Comparison of ENCODE assay signal across 19 mouse cellular contexts in genomic region chr8:13756480-13756879, GRCm38 (mm10). TPM values are rescaled to one million over a fixed set of nuclear protein-coding genes. Genes with fewer than 3 reads are reported as not detected.
DNase-seq lines count a peak whose midpoint lies in the region; ATAC-seq and TF ChIP-seq lines count a peak whose summit lies in the region.
"Had no signal": no experiment of that assay in that cellular context is flagged by ENCODE, and none has a peak within 500 bp of the region (broad histone marks: within the 10 kb centered on the region; RNA-seq: fewer than 3 reads in every experiment).

No protein-coding gene starts in this region.

- no peak for TF ChIP-seq POLR2A in brain, embryonic 14.5 days (IDR thresholded peaks at IDR 0.05; ENCODE audit: borderline replicate concordance, extremely low read depth, insufficient read depth, insufficient read length, poor library complexity, severe bottlenecking)
- TF ChIP-seq POLR2A in limb, embryonic 14.5 days (IDR thresholded peaks at IDR 0.05; ENCODE audit: borderline replicate concordance, extremely low read depth, insufficient read depth, insufficient read length): no peak

- WGBS in heart, embryonic 13.5 days: 60% methylated on average over 7 of the region's 7 CpGs
- 67% methylated on average over 7 of the region's 7 CpGs for WGBS in limb, embryonic 13.5 days
- 86% methylated on average over 7 of the region's 7 CpGs for WGBS in limb, embryonic 10.5 days
- 69% methylated on average over 7 of the region's 7 CpGs for WGBS in limb, embryonic 14.5 days

- no peak for ATAC-seq in heart, embryonic 13.5 days (ENCODE audit: extremely low read depth, insufficient number of reproducible peaks, low FRiP score, low TSS enrichment)
- no peak for ATAC-seq in limb, embryonic 13.5 days (ENCODE audit: low FRiP score, low read depth)
- no peak for ATAC-seq in limb, embryonic 14.5 days (ENCODE audit: low FRiP score, low read depth)

- peaks cover 12% of the 10 kb centered on the region for H3K36me3 ChIP-seq in heart, embryonic 13.5 days
- H3K36me3 ChIP-seq in limb, embryonic 13.5 days: peaks cover 15% of the 10 kb centered on the region
- H3K36me3 ChIP-seq in limb, embryonic 10.5 days: peaks cover 24% of the 10 kb centered on the region
- peaks cover 12% of the 10 kb centered on the region for H3K36me3 ChIP-seq in limb, embryonic 14.5 days (ENCODE audit: control insufficient read depth, insufficient read depth, low read length)

- H3K4me3 ChIP-seq in heart, embryonic 13.5 days: no peak overlapping the region; the same call in 1 of the 2 replicates
- no peak overlapping the region for H3K4me3 ChIP-seq in limb, embryonic 13.5 days
- no peak overlapping the region for H3K4me3 ChIP-seq in limb, embryonic 10.5 days
- no peak overlapping the region for H3K4me3 ChIP-seq in limb, embryonic 14.5 days (replicated peaks; ENCODE audit: low read length)

- peak overlapping the region; percentile 96; the same call in 1 of the 2 replicates for H3K4me2 ChIP-seq in heart, embryonic 13.5 days
- 0 out of 2 replicates have a peak overlapping the region, but pooled peaks have one; percentile 7 for H3K4me2 ChIP-seq in limb, embryonic 13.5 days (replicated peaks)
- 0 out of 2 replicates have a peak overlapping the region, but pooled peaks have one; percentile 76 for H3K4me2 ChIP-seq in limb, embryonic 14.5 days (replicated peaks; ENCODE audit: low read depth, low read length, severe bottlenecking)

- no peaks in the 10 kb centered on the region for H3K27me3 ChIP-seq in heart, embryonic 13.5 days (replicated peaks)
- H3K27me3 ChIP-seq in limb, embryonic 13.5 days: no peaks in the 10 kb centered on the region
- no peaks in the 10 kb centered on the region for H3K27me3 ChIP-seq in limb, embryonic 10.5 days (ENCODE audit: low read depth, poor library complexity, severe bottlenecking)
- H3K27me3 ChIP-seq in limb, embryonic 14.5 days (ENCODE audit: control insufficient read depth, insufficient read depth, low read length): no peaks in the 10 kb centered on the region

- TF ChIP-seq CTCF in brain, embryonic 14.5 days (IDR thresholded peaks at IDR 0.05; ENCODE audit: borderline replicate concordance, extremely low read depth, insufficient read depth, insufficient read length): no peak

- no peak overlapping the region for H3K9ac ChIP-seq in heart, embryonic 13.5 days
- H3K9ac ChIP-seq in limb, embryonic 13.5 days: no peak overlapping the region
- H3K9ac ChIP-seq in limb, embryonic 14.5 days (ENCODE audit: low read depth, low read length, severe bottlenecking): no peak overlapping the region

- H3K9me3 ChIP-seq in heart, embryonic 13.5 days: no peaks in the 10 kb centered on the region
- no peaks in the 10 kb centered on the region for H3K9me3 ChIP-seq in limb, embryonic 13.5 days
- no peaks in the 10 kb centered on the region for H3K9me3 ChIP-seq in limb, embryonic 10.5 days (replicated peaks)
- no peaks in the 10 kb centered on the region for H3K9me3 ChIP-seq in limb, embryonic 14.5 days (ENCODE audit: control insufficient read depth, low read length)
- H3K9me3 ChIP-seq: liver, embryonic 15.5 days had no signal

- DNase-seq in heart, postnatal 25 days (ENCODE audit: low spot score): no peak
- no peak for DNase-seq in limb, embryonic 10.5 days (ENCODE audit: low spot score)
- DNase-seq in brain, embryonic 14.5 days (ENCODE audit: low read depth): peak; percentile 9
- no peak for DNase-seq in limb, embryonic 14.5 days (ENCODE audit: low spot score)
- DNase-seq in right cerebral cortex, adult 18-20 months: no peak
- DNase-seq: cerebellum, postnatal 10 days; embryo, embryonic 11 days; kidney, postnatal 14 days; left cerebral cortex, postnatal 4 days; thymus, postnatal 4 days had no signal

- intact Hi-C loops in heart, postnatal 25 days (cut with DNase I): loop anchor here (2.0 kb wide), 1 partner anchor 30 kb away; no protein-coding TSS in a partner anchor

- no peak overlapping the region for H3K27ac ChIP-seq in heart, embryonic 13.5 days (replicated peaks)
- no peak overlapping the region for H3K27ac ChIP-seq in limb, embryonic 13.5 days
- H3K27ac ChIP-seq in limb, embryonic 10.5 days: no peak overlapping the region
- no peak overlapping the region for H3K27ac ChIP-seq in limb, embryonic 14.5 days (replicated peaks; ENCODE audit: low read depth, low read length)
- H3K27ac ChIP-seq: liver, embryonic 15.5 days had no signal

- H3K4me1 ChIP-seq in heart, embryonic 13.5 days: peaks cover 19% of the 10 kb centered on the region
- peaks cover 16% of the 10 kb centered on the region for H3K4me1 ChIP-seq in limb, embryonic 13.5 days
- peaks cover 16% of the 10 kb centered on the region for H3K4me1 ChIP-seq in limb, embryonic 10.5 days
- peaks cover 21% of the 10 kb centered on the region for H3K4me1 ChIP-seq in limb, embryonic 14.5 days (ENCODE audit: control insufficient read depth, insufficient read depth, low read length)

RNA-seq across cellular contexts. Expression of gene Cdc16, which starts 1.0 kb away (rescaled TPM):
- 115 and 116 TPM in 2 replicates for polyA plus RNA-seq in heart, embryonic 13.5 days (2015; fragmentation: Nextera tagmentation; extraction: Ambion mirVana)
- 10 to 100 TPM; 29.0 to 31.6 TPM for total RNA-seq in heart, postnatal 25 days (2021)
- polyA plus RNA-seq in limb, embryonic 13.5 days (2015; fragmentation: Nextera tagmentation; extraction: Ambion mirVana): 242 and 249 TPM in 2 replicates
- 210 and 233 TPM in 2 replicates for polyA plus RNA-seq in limb, embryonic 10.5 days (2016; fragmentation: Nextera tagmentation; extraction: Ambion mirVana)
- polyA plus RNA-seq in brain, embryonic 14.5 days (2012; rRNA removed): 123 and 136 TPM in 2 replicates
- polyA plus RNA-seq in limb, embryonic 14.5 days (2012; rRNA removed): 163 and 178 TPM in 2 replicates
- 252 and 260 TPM in 2 replicates for polyA plus RNA-seq in limb, embryonic 14.5 days (2014; fragmentation: Nextera tagmentation; extraction: Ambion mirVana)

RNA-seq across cellular contexts. Expression of gene Upf3a, which starts 28.9 kb away (rescaled TPM):
- polyA plus RNA-seq in heart, embryonic 13.5 days (2015; fragmentation: Nextera tagmentation; extraction: Ambion mirVana): 24.3 and 25.4 TPM in 2 replicates
- 10 to 100 TPM in 1 of 2 experiments, 1 to 10 TPM in 1; 8.6 to 10.4 TPM for total RNA-seq in heart, postnatal 25 days (2021)
- polyA plus RNA-seq in limb, embryonic 13.5 days (2015; fragmentation: Nextera tagmentation; extraction: Ambion mirVana): 43.4 and 47.0 TPM in 2 replicates
- polyA plus RNA-seq in limb, embryonic 10.5 days (2016; fragmentation: Nextera tagmentation; extraction: Ambion mirVana): 36.8 and 41.1 TPM in 2 replicates
- polyA plus RNA-seq in brain, embryonic 14.5 days (2012; rRNA removed): 20.3 and 26.6 TPM in 2 replicates
- polyA plus RNA-seq in limb, embryonic 14.5 days (2012; rRNA removed): 19.3 and 25.6 TPM in 2 replicates
- 39.2 and 42.6 TPM in 2 replicates for polyA plus RNA-seq in limb, embryonic 14.5 days (2014; fragmentation: Nextera tagmentation; extraction: Ambion mirVana)

RNA-seq across cellular contexts. Expression of gene Cfap97d2, which starts 50.8 kb away (rescaled TPM):
- polyA plus RNA-seq in heart, embryonic 13.5 days (2015; fragmentation: Nextera tagmentation; extraction: Ambion mirVana): not detected in 2 replicates
- total RNA-seq in heart, postnatal 25 days (2021): not detected
- polyA plus RNA-seq in limb, embryonic 13.5 days (2015; fragmentation: Nextera tagmentation; extraction: Ambion mirVana): not detected in 2 replicates
- polyA plus RNA-seq in limb, embryonic 10.5 days (2016; fragmentation: Nextera tagmentation; extraction: Ambion mirVana): not detected in 2 replicates
- polyA plus RNA-seq in brain, embryonic 14.5 days (2012; rRNA removed): 1.8 and 2.0 TPM in 2 replicates
- 0.10 and 0.18 TPM in 2 replicates for polyA plus RNA-seq in limb, embryonic 14.5 days (2012; rRNA removed)
- not detected in 2 replicates for polyA plus RNA-seq in limb, embryonic 14.5 days (2014; fragmentation: Nextera tagmentation; extraction: Ambion mirVana)
- total RNA-seq: gastrocnemius, adult 8-10 months; heart, adult 8-10 months; megakaryocyte-erythroid progenitor cell, adult 5-6 weeks; monocyte, adult 5-6 weeks had no signal
- polyA plus RNA-seq: C2C12; intestine, embryonic 14.5 days; liver, embryonic 15.5 days had no signal

Comparison
In these comparisons a context has a peak if more than half of its experiments do, and no peak if none do; other contexts are left out.
1. H3K4me2 ChIP-seq: peak in every context shown above with its lines; median percentile 96 in heart, embryonic 13.5 days; 76 in limb, embryonic 14.5 days; 7 in limb, embryonic 13.5 days.